Mouse (Mus musculus) thymus, postnatal 0 days (tissue): ENCODE measurements around the gene 4933405O20Rik. TPM values are rescaled to one million over a fixed set of nuclear protein-coding genes. Genes with fewer than 3 reads are reported as not detected.

Experiments used
- DNase-seq: peaks from one replicate; pipeline ENCODE4 v3.0.0-alpha.2; 2015; ENCODE audit warnings: low spot score
- polyA plus RNA-seq: library from polyadenylated mRNA; unstranded; fragments of >200 nt; fragmentation: Nextera tagmentation; extraction: Ambion mirVana; gene quantifications from 2 replicates; pipeline ENCODE4 v1.2.1, GENCODE M21; 2015

The 4933405O20Rik gene
- polyA plus RNA-seq: not detected in 2 replicates

DNA sequence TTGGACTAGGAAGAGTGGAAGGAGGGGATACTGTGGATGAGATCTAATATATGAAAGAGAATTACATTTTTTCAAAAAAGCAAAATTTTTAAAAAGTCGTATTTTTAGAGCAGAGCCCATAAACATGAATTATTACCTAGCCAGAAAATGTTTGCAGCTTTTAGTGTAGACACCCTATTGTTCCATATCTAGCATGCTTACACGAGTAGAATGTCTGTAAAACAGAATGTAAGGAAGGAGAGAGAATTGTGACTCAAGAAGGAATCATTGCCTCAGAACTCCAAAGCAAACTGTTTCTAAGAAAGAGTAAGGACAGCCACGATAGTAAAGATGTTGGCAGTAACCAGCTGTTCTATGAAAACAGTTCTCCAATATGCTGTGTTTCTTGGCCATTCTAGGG, at the start of gene 4933405O20Rik:
TSS of gene 4933405O20Rik (plus strand) at position 301 of the 400 bp plus-strand sequence.
- DNase-seq: no peak

DNA sequence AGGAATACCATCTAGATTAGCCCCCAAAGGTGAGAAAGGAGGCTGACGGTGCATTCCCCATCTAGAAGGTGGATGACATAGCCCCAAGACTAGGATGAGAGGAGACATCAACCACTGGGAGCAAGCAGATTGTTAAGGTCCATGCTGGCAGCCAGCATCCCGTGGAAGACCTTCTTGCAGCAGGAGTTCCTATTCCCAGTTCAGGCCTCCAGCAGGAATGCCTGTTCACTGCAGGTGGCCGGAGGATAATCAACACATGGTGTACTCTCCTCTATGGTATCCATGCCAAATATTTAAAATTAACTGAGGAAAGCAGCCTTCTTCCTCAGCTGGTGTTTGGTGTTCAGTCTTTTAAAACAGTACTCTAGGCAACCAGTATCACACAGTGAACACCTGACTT, 49.4 kb upstream of the 4933405O20Rik start:
- no peak for DNase-seq

DNA sequence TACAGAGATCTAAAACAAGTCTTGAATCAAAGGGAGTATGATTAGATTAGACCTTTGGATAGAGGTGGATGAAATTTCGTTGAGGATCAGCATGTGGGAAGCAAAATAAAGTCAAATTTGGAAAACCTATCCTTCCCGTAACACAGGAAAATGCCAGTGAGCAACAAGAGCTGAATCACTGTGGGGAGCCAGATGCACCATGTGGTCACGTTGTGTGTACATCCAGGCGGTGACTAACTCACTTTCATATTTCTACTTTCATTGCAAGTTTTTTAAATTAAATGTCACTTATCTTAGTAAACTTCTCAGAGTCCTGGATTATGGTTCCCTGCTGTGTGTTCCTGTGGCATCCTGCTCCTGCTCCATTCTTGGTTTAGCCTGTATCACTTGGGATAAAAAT, 47.6 kb upstream of the 4933405O20Rik start:
- DNase-seq: no peak

DNA sequence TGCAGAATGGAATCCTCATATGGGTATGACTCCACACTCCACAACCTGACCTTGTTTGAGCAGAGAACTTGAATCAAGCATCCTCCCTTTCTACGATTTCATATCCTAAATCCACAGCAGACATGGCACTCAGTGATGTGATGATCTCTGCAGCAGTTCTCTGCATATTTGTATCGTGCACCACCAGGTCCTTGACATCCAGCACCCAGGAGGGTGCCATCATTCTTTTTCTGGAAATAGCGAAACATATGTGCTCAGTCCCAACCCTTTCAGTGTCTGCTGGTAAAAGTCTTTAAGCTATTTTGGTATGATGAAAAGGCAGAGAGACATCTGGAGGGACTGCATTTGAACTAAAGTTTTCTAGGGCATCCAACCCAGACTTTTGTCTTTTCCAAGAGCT, 36.3 kb upstream of the 4933405O20Rik start:
- no peak for DNase-seq

DNA sequence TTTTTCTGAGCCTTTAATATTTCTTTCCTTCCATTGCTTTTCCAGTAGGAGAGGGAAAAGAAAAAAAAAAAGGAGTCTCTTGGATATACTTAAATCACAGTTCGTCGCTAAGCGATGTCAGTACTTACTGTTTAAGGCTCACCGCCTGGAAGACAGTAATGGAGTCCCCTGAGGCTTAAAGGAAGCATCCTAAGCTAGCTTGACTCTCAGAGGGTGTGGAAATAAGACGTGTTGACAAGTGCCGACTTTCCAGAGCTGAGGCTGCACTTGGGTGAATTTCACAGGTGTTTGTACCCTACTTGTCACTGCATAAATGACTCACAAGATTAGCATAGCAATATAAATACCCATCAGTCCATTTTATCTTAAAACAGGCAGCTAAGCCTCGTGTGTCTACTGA, 25.1 kb upstream of the 4933405O20Rik start:
- no peak for DNase-seq

DNA sequence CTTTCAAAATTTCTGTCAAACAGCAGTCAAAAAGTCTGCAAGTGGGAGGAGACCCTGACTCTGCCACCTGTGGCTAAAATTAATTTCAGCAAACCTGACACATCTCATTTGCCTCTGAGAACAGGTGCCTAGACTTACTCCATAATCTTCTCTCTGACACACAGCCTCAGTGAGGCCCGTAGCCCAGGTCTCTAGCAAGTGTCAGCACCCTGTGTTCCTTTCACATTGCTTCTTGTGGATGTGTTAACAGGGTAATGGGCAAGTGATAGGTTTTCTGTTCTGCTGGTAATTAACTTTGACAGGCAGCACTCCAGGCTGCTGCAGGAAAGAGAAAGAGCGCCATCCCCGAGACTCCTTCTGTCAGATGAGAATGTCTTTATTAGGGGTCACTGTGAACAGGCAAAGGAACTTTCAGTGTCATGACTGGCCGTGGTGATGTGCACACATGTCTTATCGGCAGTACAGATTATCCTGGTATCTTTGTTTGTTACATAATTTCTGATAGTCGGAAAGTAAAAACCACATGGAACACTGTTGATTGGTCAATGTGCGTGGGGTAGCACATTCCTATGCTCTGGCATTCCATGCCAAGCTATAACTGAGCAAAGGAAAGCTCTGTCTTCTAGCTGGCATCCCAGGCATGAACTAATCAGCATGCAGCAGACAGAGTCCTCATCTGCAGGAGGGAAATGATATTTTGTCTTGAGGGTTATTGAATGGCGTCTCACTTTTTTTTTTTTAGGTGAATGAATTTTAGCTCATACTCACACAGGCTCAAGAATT, 10.2 kb upstream of the 4933405O20Rik start:
- DNase-seq: no peak

DNA sequence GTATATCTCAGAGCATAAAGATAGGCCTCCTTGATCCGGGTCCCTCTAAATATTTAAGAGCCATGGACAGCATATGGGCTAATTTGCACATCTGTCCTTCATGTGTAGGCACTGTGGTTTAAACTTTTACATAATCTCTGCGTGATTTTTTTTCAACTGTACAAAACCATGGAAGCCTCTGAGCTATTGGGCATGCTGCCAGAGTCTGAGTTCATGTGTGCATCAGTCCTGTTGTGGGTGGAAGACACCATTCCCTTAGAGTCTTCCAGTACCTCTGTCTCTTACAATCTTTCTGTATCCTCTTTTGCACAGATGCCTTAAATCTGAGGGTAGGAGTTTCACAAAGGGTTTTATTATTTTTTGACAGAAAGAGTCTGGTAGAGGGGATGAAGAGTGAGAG, 15.1 kb downstream of the 4933405O20Rik start:
- DNase-seq: no peak

DNA sequence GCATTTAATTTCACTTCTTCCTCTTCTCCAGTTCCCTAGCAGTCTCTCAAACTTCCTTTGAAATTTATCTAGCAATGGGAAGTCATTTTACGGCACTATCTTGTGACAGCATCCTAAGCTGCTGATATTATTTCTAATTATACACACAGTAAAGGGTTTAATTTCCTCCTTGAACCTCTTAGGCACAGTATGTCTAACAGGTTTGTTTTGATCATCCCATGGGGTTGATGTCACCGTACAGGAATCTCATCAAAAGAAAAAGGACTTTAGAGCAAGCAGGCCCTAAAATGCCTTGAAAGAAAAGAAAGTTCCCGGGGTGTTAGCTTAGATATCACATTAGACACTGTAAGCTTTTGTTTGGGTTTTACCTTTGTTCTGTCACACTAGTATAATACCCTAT, 30.2 kb downstream of the 4933405O20Rik start:
- DNase-seq: no peak

DNA sequence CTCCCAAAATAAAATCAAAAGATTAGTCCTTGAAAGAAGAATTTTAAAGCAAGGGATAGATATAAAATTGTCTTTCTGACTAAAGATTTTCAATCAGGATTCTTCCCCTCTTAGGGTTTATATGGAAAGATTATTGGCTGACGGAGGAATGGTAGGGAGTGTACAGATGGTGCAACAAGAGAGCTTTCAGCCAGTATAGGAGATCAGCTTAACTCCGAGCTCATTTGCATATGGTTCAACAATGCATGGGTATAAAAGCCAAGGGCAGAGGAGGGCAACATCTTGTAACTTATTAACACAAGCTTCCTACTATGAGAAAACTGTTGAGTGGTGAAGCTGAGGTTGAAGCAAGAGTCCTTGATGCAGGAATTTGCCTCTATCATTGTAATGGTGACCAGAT, 34.2 kb downstream of the 4933405O20Rik start:
- no peak for DNase-seq
